Mouse (Mus musculus) heart, postnatal 4 days (tissue): Measurements from ENCODE around the gene Gramd2. TPM values are rescaled to one million over a fixed set of nuclear protein-coding genes. Genes with fewer than 3 reads are reported as not detected.
A peak's percentile ranks its signal among the peaks of the same experiment; 100 is the strongest.

ENCODE experiments used
- DNase-seq: peaks from one replicate; pipeline ENCODE4 v3.0.0; 2021
- total RNA-seq, 2 experiments: library from RNA; stranded (reverse); gene quantifications; 2 replicates each; pipeline ENCODE4 v1.2.3; 2021

Gramd2 gene
- total RNA-seq, 2 experiments from 2014 or later, result 0.11 TPM; not detected in 1

- DNase-seq, result no peak
Observed at GRCm38 (mm10) chr9:59668473-59668872, 11.5 kb upstream of the Gramd2 start.

- no peak for DNase-seq
Observed at GRCm38 (mm10) chr9:59669172-59669571, 10.8 kb upstream of the Gramd2 start.

- DNase-seq, result peak; percentile 70
Observed at GRCm38 (mm10) chr9:59672195-59672894, 7.6 kb upstream of the Gramd2 start.

- DNase-seq, result no peak
Observed at GRCm38 (mm10) chr9:59673427-59673826, 6.5 kb upstream of the Gramd2 start.

GRCm38 (mm10) chr9:59675598-59675997, 4.3 kb upstream of the Gramd2 start:
- peak; percentile 47 for DNase-seq

- DNase-seq, result peak; percentile 53
Observed at GRCm38 (mm10) chr9:59678313-59678712, 1.6 kb upstream of the Gramd2 start.

GRCm38 (mm10) chr9:59680534-59680875, 561 bp downstream of the Gramd2 start:
- no peak for DNase-seq

- DNase-seq, result no peak
Observed at GRCm38 (mm10) chr9:59684020-59684419, 4.1 kb downstream of the Gramd2 start.

GRCm38 (mm10) chr9:59687416-59688046, 7.6 kb downstream of the Gramd2 start:
- DNase-seq, result no peak

- DNase-seq, result peak; percentile 96
Observed at GRCm38 (mm10) chr9:59691635-59692094, 11.7 kb downstream of the Gramd2 start.

- peak; percentile 65 for DNase-seq
Observed at GRCm38 (mm10) chr9:59692145-59692544, 12.2 kb downstream of the Gramd2 start.

GRCm38 (mm10) chr9:59694571-59695450, 14.9 kb downstream of the Gramd2 start:
- no peak for DNase-seq

GRCm38 (mm10) chr9:59695451-59695813, 15.5 kb downstream of the Gramd2 start:
- no peak for DNase-seq

- no peak for DNase-seq
Observed at GRCm38 (mm10) chr9:59696381-59696780, 16.4 kb downstream of the Gramd2 start.

GRCm38 (mm10) chr9:59701094-59701493, 21.1 kb downstream of the Gramd2 start:
- no peak for DNase-seq

GRCm38 (mm10) chr9:59703099-59703498, 23.2 kb downstream of the Gramd2 start:
- DNase-seq, result no peak

- no peak for DNase-seq
Observed at GRCm38 (mm10) chr9:59706850-59707825, 27.2 kb downstream of the Gramd2 start.

- no peak for DNase-seq
Observed at GRCm38 (mm10) chr9:59709225-59709624, 29.3 kb downstream of the Gramd2 start.

- DNase-seq, result no peak
Observed at GRCm38 (mm10) chr9:59716275-59716898, 36.4 kb downstream of the Gramd2 start.

GRCm38 (mm10) chr9:59718237-59718636, 38.3 kb downstream of the Gramd2 start:
- DNase-seq, result no peak

GRCm38 (mm10) chr9:59721144-59721543, 41.2 kb downstream of the Gramd2 start:
- DNase-seq, result no peak
